Mouse (Mus musculus): ENCODE measurements at regions not wholly inside any gene's neighbourhood (a gene's known extent, or its start where the extent isn't known, plus 50 kb on each side); places are given as distances from the start of the nearest gene placed in this dataset.

- DNase-seq (ENCODE audit: low spot score in 2 of 2) = no peak
Measured at GRCm38 (mm10) chr2:34111286-34111685, 223.5 kb upstream of the Mvb12b start.

GRCm38 (mm10) chr2:34110582-34110981, 222.8 kb upstream of the Mvb12b start:
- DNase-seq (ENCODE audit: low spot score in 2 of 2) = no peak

GRCm38 (mm10) chr2:34107566-34108303, 220.0 kb upstream of the Mvb12b start:
- DNase-seq (ENCODE audit: low spot score in 2 of 2) = peak; percentile 42 to 49

- peak in 1 of 2 experiments; percentile 23 for DNase-seq (ENCODE audit: low spot score in 2 of 2)
Measured at GRCm38 (mm10) chr2:34106837-34107565, 219.3 kb upstream of the Mvb12b start.

- no peak for DNase-seq (ENCODE audit: low spot score in 2 of 2)
Measured at GRCm38 (mm10) chr2:34106245-34106644, 218.5 kb upstream of the Mvb12b start.

GRCm38 (mm10) chr2:34105271-34106051, 217.7 kb upstream of the Mvb12b start:
- no peak for DNase-seq (ENCODE audit: low spot score in 2 of 2)

GRCm38 (mm10) chr2:34098004-34098547, 210.3 kb upstream of the Mvb12b start:
- DNase-seq (ENCODE audit: low spot score in 2 of 2) = no peak

GRCm38 (mm10) chr2:34096561-34096960, 208.8 kb upstream of the Mvb12b start:
- no peak for DNase-seq (ENCODE audit: low spot score in 2 of 2)

- no peak for DNase-seq (ENCODE audit: low spot score in 2 of 2)
Measured at GRCm38 (mm10) chr2:34088832-34089231, 201.1 kb upstream of the Mvb12b start.

- peak; percentile 48 to 58 for DNase-seq (ENCODE audit: low spot score in 2 of 2)
Measured at GRCm38 (mm10) chr2:34086130-34086529, 198.4 kb upstream of the Mvb12b start.

- DNase-seq (ENCODE audit: low spot score in 2 of 2) = peak in 1 of 2 experiments; percentile 34
Measured at GRCm38 (mm10) chr2:34084513-34084912, 196.8 kb upstream of the Mvb12b start.

GRCm38 (mm10) chr2:34082486-34082885, 194.7 kb upstream of the Mvb12b start:
- DNase-seq (ENCODE audit: low spot score in 2 of 2) = no peak

- DNase-seq (ENCODE audit: low spot score in 2 of 2) = no peak
Measured at GRCm38 (mm10) chr2:34080176-34080575, 192.4 kb upstream of the Mvb12b start.

- DNase-seq (ENCODE audit: low spot score in 2 of 2) = no peak
Measured at GRCm38 (mm10) chr2:34079282-34079681, 191.5 kb upstream of the Mvb12b start.

- DNase-seq (ENCODE audit: low spot score in 2 of 2) = no peak
Measured at GRCm38 (mm10) chr2:34078875-34079262, 191.1 kb upstream of the Mvb12b start.

GRCm38 (mm10) chr2:34078248-34078874, 190.6 kb upstream of the Mvb12b start:
- DNase-seq (ENCODE audit: low spot score in 2 of 2) = no peak

- no peak for DNase-seq (ENCODE audit: low spot score in 2 of 2)
Measured at GRCm38 (mm10) chr2:34076346-34076745, 188.6 kb upstream of the Mvb12b start.

GRCm38 (mm10) chr2:34074066-34074465, 186.3 kb upstream of the Mvb12b start:
- DNase-seq (ENCODE audit: low spot score in 2 of 2) = no peak

GRCm38 (mm10) chr2:34065592-34065991, 177.8 kb upstream of the Mvb12b start:
- no peak for DNase-seq (ENCODE audit: low spot score in 2 of 2)

- no peak for DNase-seq (ENCODE audit: low spot score in 2 of 2)
Measured at GRCm38 (mm10) chr2:34065090-34065489, 177.3 kb upstream of the Mvb12b start.

- DNase-seq (ENCODE audit: low spot score in 2 of 2) = no peak
Measured at GRCm38 (mm10) chr2:34056552-34056951, 168.8 kb upstream of the Mvb12b start.
